Mouse (Mus musculus) embryonic facial prominence, embryonic 10.5 days (tissue): ENCODE results near the gene Rnf150. TPM values are rescaled to one million over a fixed set of nuclear protein-coding genes. Genes with fewer than 3 reads are reported as not detected.

ENCODE experiments used
- DNase-seq: peaks from one replicate; pipeline ENCODE4 v3.0.0-alpha.2; 2017; ENCODE audit warnings: low spot score
- H3K27ac ChIP-seq: fragments of 300-500 bp; sonication (generic); replicated peaks from 2 replicates; pipeline ENCODE4 v1.5.1; 2016; ENCODE audit warnings: mild to moderate bottlenecking
- H3K27me3 ChIP-seq: fragments of 300-500 bp; sonication (generic); replicated peaks from 2 replicates; pipeline ENCODE4 v1.6.1; 2016; ENCODE audit warnings: low read depth, mild to moderate bottlenecking; ENCODE audit not compliant: poor library complexity, severe bottlenecking
- H3K36me3 ChIP-seq: fragments of 300-500 bp; sonication (generic); replicated peaks from 2 replicates; pipeline ENCODE4 v1.6.1; 2016; ENCODE audit warnings: mild to moderate bottlenecking, moderate library complexity
- H3K4me1 ChIP-seq: fragments of 300-500 bp; sonication (generic); 2 replicates; pipeline ENCODE4 v1.6.1; 2016
- H3K4me3 ChIP-seq: fragments of 300-500 bp; sonication (generic); 2 replicates; pipeline ENCODE4 v1.5.1; 2016; ENCODE audit warnings: mild to moderate bottlenecking, moderate library complexity
- H3K9me3 ChIP-seq: fragments of 300-500 bp; sonication (generic); 2 replicates; pipeline ENCODE4 v1.6.1; 2016; ENCODE audit warnings: mild to moderate bottlenecking
- WGBS: fragments of 180-500 bp; shearing (Covaris S2); methylation state at CpG from one replicate; pipeline ENCODE4 v1.1.7; 2016; 5-methylcytosine and 5-hydroxymethylcytosine counted together
- polyA plus RNA-seq: library from polyadenylated mRNA; unstranded; fragments of >200 nt; fragmentation: Nextera tagmentation; extraction: Ambion mirVana; gene quantifications from 2 replicates; pipeline ENCODE4 v1.2.1, GENCODE M21; 2016

Gene Rnf150
- polyA plus RNA-seq, 1 experiment from 2014 or later, result 2.5 TPM

GRCm38 (mm10) chr8:82863745-82864520 is 777 bp downstream of the Rnf150 start:
- DNase-seq, result peak; percentile 80
- H3K36me3 ChIP-seq, result no peaks in the 10 kb centered on the region
- no peaks in the 10 kb centered on the region; the same call in 1 of the 2 replicates for H3K27me3 ChIP-seq
- H3K4me3 ChIP-seq, result peak overlapping the region; percentile 89
- WGBS, result under 1% methylated on average over 79 of the region's 80 CpGs
- H3K9me3 ChIP-seq, result no peaks in the 10 kb centered on the region
- peak overlapping the region; percentile 94 for H3K27ac ChIP-seq
- peaks cover 25% of the 10 kb centered on the region for H3K4me1 ChIP-seq

DNA sequence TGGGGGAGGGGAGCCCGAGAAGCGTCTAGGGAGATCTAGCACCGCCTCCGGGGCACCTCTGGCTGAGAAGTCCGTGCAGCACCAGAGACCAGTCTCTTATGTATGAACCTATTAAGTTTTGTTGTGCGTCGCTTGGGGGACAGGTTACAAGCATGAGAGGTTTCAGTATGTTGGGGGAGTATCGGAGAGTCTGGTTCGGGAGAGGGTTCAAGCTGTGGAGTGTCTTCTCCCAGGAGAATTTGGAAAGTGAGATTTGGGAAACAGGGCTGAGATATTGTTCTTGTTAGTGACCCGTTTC is 1.3 kb downstream of the Rnf150 start:
- Histone ChIP-seq H3K36me3 (no peaks in the 10 kb centered on the region), H3K27me3 (no peaks in the 10 kb centered on the region; the same call in 1 of the 2 replicates), H3K9me3 (no peaks in the 10 kb centered on the region), H3K27ac (peak overlapping the region; percentile 94), H3K4me3 (peak overlapping the region; percentile 89), H3K4me1 (peaks cover 25% of the 10 kb centered on the region)
- 3% methylated on average over 10 of the region's 10 CpGs for WGBS
- DNase-seq, result no peak

DNA sequence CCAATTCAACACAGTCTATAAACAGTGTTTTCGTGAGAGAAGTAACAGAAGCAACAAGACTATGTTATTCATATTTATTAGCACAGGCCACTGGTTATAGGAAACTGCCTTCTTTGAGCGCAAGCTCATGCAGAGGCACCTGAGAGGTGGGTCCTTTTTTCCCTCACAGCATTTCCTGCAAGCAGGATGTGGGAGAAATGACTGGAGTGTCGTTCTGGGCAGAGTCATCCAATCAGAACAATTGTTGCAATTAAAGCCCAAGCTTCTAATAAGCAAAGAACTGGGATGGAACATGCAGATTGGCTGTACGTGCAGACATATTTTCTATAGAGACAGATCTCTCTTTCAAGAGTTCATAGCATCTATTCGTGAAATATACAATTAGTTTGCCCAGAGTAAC is 2.1 kb downstream of the Rnf150 start:
- Histone ChIP-seq H3K36me3 (no peaks in the 10 kb centered on the region), H3K27me3 (no peaks in the 10 kb centered on the region; the same call in 1 of the 2 replicates), H3K4me1 (peaks cover 25% of the 10 kb centered on the region), H3K9me3 (no peaks in the 10 kb centered on the region), H3K27ac (peak overlapping the region; percentile 94; the same call in 1 of the 2 replicates), H3K4me3 (peak overlapping the region; percentile 89)
- no peak for DNase-seq
- 48% methylated on average over 5 of the region's 5 CpGs for WGBS

DNA sequence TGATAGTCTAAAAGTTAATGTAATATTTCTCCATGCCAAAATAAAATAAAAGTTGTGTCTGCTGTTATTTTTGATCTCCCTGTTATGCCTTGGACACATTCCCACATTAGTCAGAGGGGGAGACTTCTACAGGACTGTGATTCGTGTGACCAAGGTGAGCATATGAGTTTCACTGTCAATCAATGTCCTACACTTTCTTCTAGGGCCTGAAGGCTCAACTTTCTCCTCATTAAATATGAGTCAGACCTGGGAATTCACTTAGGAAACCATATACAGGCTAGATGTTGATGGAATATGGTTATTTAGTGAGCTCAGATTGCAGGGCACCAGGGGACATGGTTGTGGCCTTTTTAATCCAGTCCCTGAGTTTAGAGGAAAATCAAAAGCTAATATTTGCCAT is 3.1 kb downstream of the Rnf150 start:
- peaks cover 25% of the 10 kb centered on the region for H3K4me1 ChIP-seq
- WGBS, result 43% methylated on average over 1 of the region's 1 CpGs
- H3K9me3 ChIP-seq, result no peaks in the 10 kb centered on the region
- no peak overlapping the region; the same call in 1 of the 2 replicates for H3K27ac ChIP-seq
- no peaks in the 10 kb centered on the region; the same call in 1 of the 2 replicates for H3K27me3 ChIP-seq
- peak overlapping the region; percentile 89; the same call in 1 of the 2 replicates for H3K4me3 ChIP-seq
- H3K36me3 ChIP-seq, result no peaks in the 10 kb centered on the region
- DNase-seq, result no peak

DNA sequence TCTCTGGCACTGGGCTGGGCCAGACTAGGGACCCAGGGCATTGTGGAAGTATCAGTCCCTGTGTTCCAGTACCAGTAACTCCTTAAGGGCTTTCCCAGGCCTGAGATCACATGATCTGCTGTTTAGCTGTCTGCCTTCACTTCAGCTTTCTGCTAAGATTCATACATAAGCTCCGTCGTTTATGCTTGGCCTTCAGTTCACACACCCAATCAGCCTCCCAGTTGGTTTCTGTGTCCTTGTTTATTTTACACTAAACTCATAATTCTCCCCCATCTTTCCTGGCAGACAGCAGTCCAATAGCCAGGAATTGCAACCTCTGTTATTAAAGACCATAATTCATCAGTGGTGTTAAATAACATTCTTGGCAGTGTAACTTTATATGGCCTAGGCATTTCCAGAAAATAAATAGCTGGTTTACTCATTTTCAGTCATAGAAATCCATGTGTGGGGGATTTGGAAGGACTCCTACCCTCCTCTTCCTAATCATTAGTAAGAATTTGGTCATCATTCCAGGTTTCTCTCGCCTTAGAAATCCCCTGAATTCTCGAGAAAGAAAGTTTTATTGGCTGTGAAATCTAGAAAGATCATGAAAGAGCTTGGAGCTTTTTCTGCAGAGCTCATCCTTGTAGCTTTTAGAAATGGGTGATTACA is 7.8 kb downstream of the Rnf150 start:
- no peak for DNase-seq
- Histone ChIP-seq H3K36me3 (no peaks in the 10 kb centered on the region), H3K27ac (no peak overlapping the region), H3K27me3 (no peaks in the 10 kb centered on the region), H3K9me3 (no peaks in the 10 kb centered on the region), H3K4me3 (no peak overlapping the region), H3K4me1 (peaks cover 7% of the 10 kb centered on the region)
- 80% methylated on average over 4 of the region's 4 CpGs for WGBS

- Histone ChIP-seq H3K27ac (no peak overlapping the region), H3K27me3 (no peaks in the 10 kb centered on the region), H3K9me3 (no peaks in the 10 kb centered on the region), H3K4me3 (no peak overlapping the region), H3K36me3 (no peaks in the 10 kb centered on the region), H3K4me1 (no peaks in the 10 kb centered on the region)
- 92% methylated on average over 4 of the region's 4 CpGs for WGBS
- DNase-seq, result no peak
Observed at GRCm38 (mm10) chr8:82871986-82872385, 8.8 kb downstream of the Rnf150 start.

GRCm38 (mm10) chr8:82874102-82874501 is 10.9 kb downstream of the Rnf150 start:
- Histone ChIP-seq H3K36me3 (no peaks in the 10 kb centered on the region), H3K27ac (no peak overlapping the region), H3K4me1 (no peaks in the 10 kb centered on the region), H3K27me3 (no peaks in the 10 kb centered on the region), H3K9me3 (no peaks in the 10 kb centered on the region), H3K4me3 (no peak overlapping the region)
- no peak for DNase-seq
- 87% methylated on average over 2 of the region's 2 CpGs for WGBS

DNA sequence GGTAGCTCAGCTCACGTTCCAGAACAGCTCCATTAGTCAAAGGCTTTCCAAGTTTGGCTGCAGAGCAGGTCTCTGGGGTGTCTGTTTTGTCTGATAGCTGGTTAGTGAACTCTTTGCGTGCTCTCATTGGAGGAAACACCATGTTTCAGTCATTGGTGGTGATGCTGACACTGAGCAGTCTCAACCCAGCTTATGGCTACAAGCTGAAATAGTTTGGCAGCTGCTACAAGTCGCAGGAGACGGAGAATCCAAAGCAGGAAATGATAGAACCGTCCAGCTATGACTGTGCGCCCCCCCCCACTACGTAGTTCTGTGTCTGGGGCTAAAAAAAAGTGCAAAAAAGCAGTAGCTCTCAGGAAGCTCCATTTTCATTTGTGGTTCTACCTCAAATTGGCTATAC is 12.0 kb downstream of the Rnf150 start:
- no peaks in the 10 kb centered on the region for H3K4me1 ChIP-seq
- H3K27ac ChIP-seq, result no peak overlapping the region
- WGBS, result 83% methylated on average over 7 of the region's 7 CpGs
- no peak for DNase-seq
- no peaks in the 10 kb centered on the region for H3K9me3 ChIP-seq
- no peak overlapping the region for H3K4me3 ChIP-seq
- H3K27me3 ChIP-seq, result no peaks in the 10 kb centered on the region
- no peaks in the 10 kb centered on the region for H3K36me3 ChIP-seq

DNA sequence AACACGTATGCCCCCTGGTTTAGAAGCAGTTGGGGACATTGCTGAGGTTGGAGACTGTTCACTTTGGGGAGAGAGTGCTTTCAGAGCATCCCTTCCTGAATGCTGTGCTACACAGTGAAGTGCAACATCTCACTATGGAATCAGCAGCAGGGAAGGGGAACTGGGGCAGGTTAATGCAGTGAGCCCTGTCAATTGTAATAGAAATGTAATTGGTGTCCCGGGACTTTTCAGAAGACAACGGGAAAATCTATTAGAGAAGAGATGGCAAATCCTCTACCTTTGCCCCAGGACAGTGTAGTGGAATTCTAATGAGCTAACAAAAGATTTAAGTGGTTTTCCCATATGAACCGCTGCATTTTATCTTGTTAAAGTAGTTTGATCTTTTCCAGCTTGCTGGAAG is 21.3 kb downstream of the Rnf150 start:
- no peaks in the 10 kb centered on the region for H3K4me1 ChIP-seq
- H3K9me3 ChIP-seq, result no peaks in the 10 kb centered on the region
- no peaks in the 10 kb centered on the region for H3K36me3 ChIP-seq
- H3K27ac ChIP-seq, result no peak overlapping the region
- H3K27me3 ChIP-seq, result no peaks in the 10 kb centered on the region
- DNase-seq, result no peak
- WGBS, result 78% methylated on average over 4 of the region's 4 CpGs
- H3K4me3 ChIP-seq, result no peak overlapping the region

DNA sequence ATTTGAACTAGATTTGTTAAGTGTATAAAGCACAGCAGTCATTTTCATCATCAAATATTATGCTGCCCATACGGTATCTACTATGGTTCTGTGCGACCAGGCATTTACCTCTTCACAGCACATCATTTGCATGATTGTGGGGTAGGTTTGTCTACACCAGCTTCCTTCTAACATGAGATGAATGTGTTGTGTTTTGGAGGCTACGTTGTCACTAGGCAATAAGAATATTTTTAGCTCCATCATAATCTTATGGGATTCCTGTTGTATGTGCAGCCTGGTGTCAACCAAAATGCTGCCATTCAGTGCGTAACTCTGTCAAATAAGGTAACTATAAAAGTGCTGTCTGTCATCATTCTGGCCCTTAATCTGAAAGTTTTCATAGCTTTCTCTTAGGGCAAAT is 24.1 kb downstream of the Rnf150 start:
- 94% methylated on average over 4 of the region's 4 CpGs for WGBS
- Histone ChIP-seq H3K27me3 (no peaks in the 10 kb centered on the region), H3K4me3 (no peak overlapping the region), H3K36me3 (no peaks in the 10 kb centered on the region), H3K9me3 (no peaks in the 10 kb centered on the region), H3K27ac (no peak overlapping the region), H3K4me1 (no peaks in the 10 kb centered on the region)
- no peak for DNase-seq

GRCm38 (mm10) chr8:82889062-82889720 is 26.0 kb downstream of the Rnf150 start:
- H3K9me3 ChIP-seq, result no peaks in the 10 kb centered on the region
- no peak for DNase-seq
- H3K36me3 ChIP-seq, result no peaks in the 10 kb centered on the region
- no peak overlapping the region for H3K27ac ChIP-seq
- no peaks in the 10 kb centered on the region for H3K27me3 ChIP-seq
- H3K4me3 ChIP-seq, result no peak overlapping the region
- WGBS, result 86% methylated on average over 10 of the region's 10 CpGs
- H3K4me1 ChIP-seq, result no peaks in the 10 kb centered on the region

DNA sequence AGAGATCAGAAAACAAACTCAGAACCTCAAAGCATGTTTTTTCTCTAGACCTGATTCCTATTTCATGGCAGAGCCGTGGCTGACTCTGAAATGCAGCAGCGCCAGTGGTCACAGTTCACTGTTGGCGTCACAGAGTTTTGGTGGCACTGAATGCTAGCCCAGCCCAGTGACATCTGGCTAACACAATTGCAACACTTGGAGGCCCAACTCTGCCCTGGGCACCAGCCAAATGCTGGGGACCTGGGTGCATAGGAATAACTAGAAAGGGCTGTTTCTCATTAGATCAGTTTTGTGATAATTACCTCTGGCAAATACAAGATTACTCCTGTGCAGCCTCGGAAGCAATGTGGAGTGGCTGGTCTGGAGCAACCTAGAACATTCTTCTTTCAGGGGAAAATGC is 31.9 kb downstream of the Rnf150 start:
- peak; percentile 9 for DNase-seq
- 76% methylated on average over 4 of the region's 4 CpGs for WGBS

GRCm38 (mm10) chr8:82896796-82897195 is 33.6 kb downstream of the Rnf150 start:
- 90% methylated on average over 2 of the region's 2 CpGs for WGBS

More for the DNA sequence above, 31.9 kb downstream of the Rnf150 start:
- Histone ChIP-seq H3K27ac (no peak overlapping the region), H3K4me3 (no peak overlapping the region), H3K36me3 (no peaks in the 10 kb centered on the region), H3K9me3 (no peaks in the 10 kb centered on the region), H3K4me1 (peaks cover 6% of the 10 kb centered on the region), H3K27me3 (no peaks in the 10 kb centered on the region)

More at GRCm38 (mm10) chr8:82896796-82897195, 33.6 kb downstream of the Rnf150 start:
- no peak overlapping the region for H3K27ac ChIP-seq
- peaks cover 6% of the 10 kb centered on the region for H3K4me1 ChIP-seq
- H3K36me3 ChIP-seq, result no peaks in the 10 kb centered on the region
- no peak for DNase-seq
- no peaks in the 10 kb centered on the region for H3K27me3 ChIP-seq
- H3K4me3 ChIP-seq, result no peak overlapping the region
- no peaks in the 10 kb centered on the region for H3K9me3 ChIP-seq
